Comparison of ENCODE assay signal across 9 mouse cellular contexts in genomic region chr1:133178732-133179440, GRCm38 (mm10). TPM values are rescaled to one million over a fixed set of nuclear protein-coding genes. Genes with fewer than 3 reads are reported as not detected.
DNase-seq lines count a peak whose midpoint lies in the region; ATAC-seq lines count a peak whose summit lies in the region.
"Had no signal": no experiment of that assay in that cellular context is flagged by ENCODE, and none has a peak within 500 bp of the region (broad histone marks: within the 10 kb centered on the region; RNA-seq: fewer than 3 reads in every experiment).

No protein-coding gene starts in this region.

- H3K4me3 ChIP-seq in embryonic facial prominence, embryonic 14.5 days (ENCODE audit: low read depth, low read length): no peak overlapping the region
- no peak overlapping the region for H3K4me3 ChIP-seq in liver, embryonic 12.5 days
- H3K4me3 ChIP-seq: lung, embryonic 15.5 days had no signal

- peaks cover 24% of the 10 kb centered on the region for H3K27me3 ChIP-seq in embryonic facial prominence, embryonic 14.5 days (replicated peaks; ENCODE audit: control insufficient read depth, insufficient read depth, low read length)
- peaks cover 73% of the 10 kb centered on the region for H3K27me3 ChIP-seq in liver, embryonic 12.5 days (replicated peaks)

- ATAC-seq in embryonic facial prominence, embryonic 14.5 days (ENCODE audit: low read depth): no peak
- no peak for ATAC-seq in liver, embryonic 12.5 days

- DNase-seq in layer of hippocampus, adult 11-12 months (ENCODE audit: low spot score): peak; percentile 40
- DNase-seq in layer of hippocampus, postnatal 25 days (ENCODE audit: extremely low spot score in 1 of 2, low spot score in 1 of 2): no peak
- no peak for DNase-seq in embryonic facial prominence, embryonic 14.5 days (ENCODE audit: low spot score)
- DNase-seq in left cerebral cortex, adult 9 months (ENCODE audit: low spot score in 2 of 2): peak; percentile 51 to 73
- peak; percentile 49 for DNase-seq in right cerebral cortex, postnatal 4 days
- DNase-seq in kidney, postnatal 4 days: no peak
- DNase-seq in yolk sac, embryonic 10.5 days (ENCODE audit: low spot score): no peak

- 0 out of 2 replicates have a peak overlapping the region, but pooled peaks have one; percentile 25 for H3K9ac ChIP-seq in embryonic facial prominence, embryonic 14.5 days (ENCODE audit: low read depth, low read length)
- H3K9ac ChIP-seq in liver, embryonic 12.5 days: no peak overlapping the region
- H3K9ac ChIP-seq: lung, embryonic 15.5 days had no signal

- no peak overlapping the region for H3K27ac ChIP-seq in embryonic facial prominence, embryonic 14.5 days (replicated peaks; ENCODE audit: low read depth, low read length)
- no peak overlapping the region for H3K27ac ChIP-seq in liver, embryonic 12.5 days
- H3K27ac ChIP-seq: lung, embryonic 15.5 days had no signal

- 66% methylated on average over 11 of the region's 11 CpGs for WGBS in embryonic facial prominence, embryonic 14.5 days
- 62% methylated on average over 11 of the region's 11 CpGs for WGBS in liver, embryonic 12.5 days (ENCODE audit: insufficient replicate concordance)

- H3K36me3 ChIP-seq in embryonic facial prominence, embryonic 14.5 days (ENCODE audit: control insufficient read depth, insufficient read depth, low read length): no peaks in the 10 kb centered on the region
- H3K36me3 ChIP-seq in liver, embryonic 12.5 days: no peaks in the 10 kb centered on the region
- H3K36me3 ChIP-seq: lung, embryonic 15.5 days had no signal

- H3K9me3 ChIP-seq in embryonic facial prominence, embryonic 14.5 days (ENCODE audit: control insufficient read depth, low read length): no peaks in the 10 kb centered on the region
- no peaks in the 10 kb centered on the region for H3K9me3 ChIP-seq in liver, embryonic 12.5 days (replicated peaks)
- H3K9me3 ChIP-seq: lung, embryonic 15.5 days had no signal

- H3K4me1 ChIP-seq in embryonic facial prominence, embryonic 14.5 days (ENCODE audit: control insufficient read depth, insufficient read depth, low read length): peaks cover 15% of the 10 kb centered on the region
- H3K4me1 ChIP-seq in liver, embryonic 12.5 days: peaks cover 27% of the 10 kb centered on the region

- H3K4me2 ChIP-seq in embryonic facial prominence, embryonic 14.5 days (ENCODE audit: low read depth, low read length): no peak overlapping the region
- no peak overlapping the region for H3K4me2 ChIP-seq in liver, embryonic 12.5 days
- H3K4me2 ChIP-seq: lung, embryonic 15.5 days had no signal

RNA-seq across cellular contexts. Expression of gene Plekha6, which starts 14.9 kb away (rescaled TPM):
- total RNA-seq in layer of hippocampus, postnatal 25 days (2021): 10 to 100 TPM; 34.4 to 52.1 TPM
- polyA plus RNA-seq in embryonic facial prominence, embryonic 14.5 days (2014; fragmentation: Nextera tagmentation; extraction: Ambion mirVana): 4.4 and 6.3 TPM in 2 replicates
- 2.1 and 2.2 TPM in 2 replicates for polyA plus RNA-seq in liver, embryonic 12.5 days (2016; fragmentation: Nextera tagmentation; extraction: Ambion mirVana)

RNA-seq across cellular contexts. Expression of gene Ppp1r15b, which starts 47.9 kb away (rescaled TPM):
- 10 to 100 TPM; 40.9 to 43.0 TPM for total RNA-seq in layer of hippocampus, postnatal 25 days (2021)
- polyA plus RNA-seq in embryonic facial prominence, embryonic 14.5 days (2014; fragmentation: Nextera tagmentation; extraction: Ambion mirVana): 42.0 and 42.1 TPM in 2 replicates
- 60.8 and 63.8 TPM in 2 replicates for polyA plus RNA-seq in liver, embryonic 12.5 days (2016; fragmentation: Nextera tagmentation; extraction: Ambion mirVana)

Comparison
In these comparisons a context has a peak if more than half of its experiments do, and no peak if none do; other contexts are left out.
1. DNase-seq: peak in layer of hippocampus, adult 11-12 months (single experiment), left cerebral cortex, adult 9 months (2 of 2) and right cerebral cortex, postnatal 4 days (single experiment); none in layer of hippocampus, postnatal 25 days (0 of 2), embryonic facial prominence, embryonic 14.5 days (single experiment), kidney, postnatal 4 days (0 of 2) and yolk sac, embryonic 10.5 days (single experiment).